Mouse (Mus musculus) retina, adult 2 months (tissue): Measurements from ENCODE around the gene Ube4b.
A peak's percentile ranks its signal among the peaks of the same experiment; 100 is the strongest.

Experiments used
- DNase-seq: peaks from one replicate; pipeline ENCODE4 v3.0.0-alpha.2; 2012; ENCODE audit warnings: low read depth, low spot score

The Ube4b gene

DNA sequence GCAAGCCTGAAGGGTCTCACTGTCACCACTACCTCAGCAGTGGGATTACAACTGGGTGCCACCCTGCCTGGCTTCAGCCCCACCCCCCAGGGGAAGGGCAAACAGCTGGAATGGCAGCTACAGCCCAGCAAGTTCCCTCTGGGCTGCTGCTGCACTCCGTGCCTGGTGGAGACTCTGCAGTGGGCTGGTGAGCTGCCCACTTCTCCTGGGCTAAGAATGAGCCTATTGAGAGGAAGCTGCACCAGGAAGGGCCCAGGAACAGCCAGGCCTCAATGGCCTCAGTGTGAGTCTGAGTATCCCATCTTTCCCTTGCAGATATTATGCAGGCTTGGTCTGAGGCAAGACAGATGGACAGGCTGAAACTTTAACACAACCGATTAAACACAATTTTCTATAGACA is 88.4 kb downstream of the Ube4b start:
- no peak for DNase-seq

DNA sequence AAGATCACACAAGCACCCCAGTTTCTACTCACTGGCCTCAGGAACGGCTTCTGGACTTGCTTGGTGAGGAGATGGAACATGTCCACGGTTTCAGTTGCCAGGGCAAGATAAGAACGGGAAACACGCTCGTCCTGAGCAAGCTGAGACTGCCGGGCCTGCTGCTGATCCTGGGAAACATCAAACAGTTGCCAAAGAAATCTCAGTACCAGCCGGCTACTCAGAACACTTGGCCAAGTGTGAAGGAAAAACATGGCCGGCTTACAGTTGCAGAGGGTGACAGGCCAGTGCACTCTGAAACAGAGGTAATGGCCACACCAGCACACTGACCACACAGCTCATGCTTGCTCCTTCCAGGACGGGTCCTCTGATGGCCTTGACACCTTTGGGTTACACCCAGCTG is 89.2 kb downstream of the Ube4b start:
- DNase-seq: no peak

DNA sequence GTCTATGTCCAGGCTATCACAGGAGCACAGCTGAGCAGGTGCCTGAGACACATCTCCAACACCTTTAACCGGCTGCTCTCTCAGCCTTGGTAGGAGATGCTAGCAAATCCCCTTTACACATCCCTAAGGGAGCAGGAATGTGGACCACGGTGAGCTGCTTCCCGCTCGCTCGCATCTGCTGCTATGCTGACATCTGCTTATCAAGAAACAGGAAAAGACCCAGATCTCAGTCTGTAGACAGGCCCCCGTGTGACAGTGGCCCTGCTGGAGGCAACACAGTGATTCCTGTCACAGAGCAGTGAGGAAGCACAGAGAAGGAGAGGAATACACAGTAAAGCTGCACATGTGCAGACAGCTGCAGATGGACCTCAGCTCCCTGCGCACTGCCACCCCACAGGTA is 90.2 kb downstream of the Ube4b start:
- no peak for DNase-seq

DNA sequence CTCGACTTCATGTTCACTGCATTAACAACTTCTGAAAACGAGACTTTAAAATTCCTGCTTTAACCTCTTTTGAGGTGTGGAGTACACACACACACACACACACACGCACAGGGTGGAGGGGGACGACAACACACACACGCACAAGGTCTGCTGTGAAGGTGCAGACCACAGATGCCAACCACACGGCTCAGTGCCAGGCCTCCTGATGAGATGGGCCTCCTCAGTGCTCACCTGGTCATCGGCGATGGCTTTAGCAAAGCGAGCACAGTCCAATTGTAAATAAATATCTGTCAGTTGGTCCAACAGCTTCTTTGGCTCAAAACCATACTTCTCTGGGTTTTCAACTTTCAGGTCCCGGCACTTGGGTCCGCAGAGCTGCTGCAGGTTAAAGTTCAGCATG is 91.7 kb downstream of the Ube4b start:
- no peak for DNase-seq

DNA sequence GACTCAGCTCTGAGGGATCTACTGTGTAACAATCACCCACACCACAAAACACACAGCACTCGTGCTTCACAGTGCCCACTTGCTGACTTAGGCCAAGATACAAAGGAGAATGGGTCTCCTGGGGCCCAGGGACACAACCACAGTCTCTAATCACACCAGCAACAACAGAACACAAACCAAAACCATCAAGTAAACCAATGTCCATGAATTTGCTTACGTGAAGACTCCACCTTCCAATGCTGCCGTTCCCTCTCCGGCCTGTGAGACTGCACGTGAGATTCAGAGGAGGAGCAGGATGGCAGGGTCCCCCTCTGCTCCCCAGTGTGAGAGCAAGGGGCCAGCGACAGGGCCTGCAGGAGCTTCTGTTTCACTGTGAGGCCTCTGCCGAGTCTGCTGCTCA is 93.8 kb downstream of the Ube4b start:
- DNase-seq: no peak

DNA sequence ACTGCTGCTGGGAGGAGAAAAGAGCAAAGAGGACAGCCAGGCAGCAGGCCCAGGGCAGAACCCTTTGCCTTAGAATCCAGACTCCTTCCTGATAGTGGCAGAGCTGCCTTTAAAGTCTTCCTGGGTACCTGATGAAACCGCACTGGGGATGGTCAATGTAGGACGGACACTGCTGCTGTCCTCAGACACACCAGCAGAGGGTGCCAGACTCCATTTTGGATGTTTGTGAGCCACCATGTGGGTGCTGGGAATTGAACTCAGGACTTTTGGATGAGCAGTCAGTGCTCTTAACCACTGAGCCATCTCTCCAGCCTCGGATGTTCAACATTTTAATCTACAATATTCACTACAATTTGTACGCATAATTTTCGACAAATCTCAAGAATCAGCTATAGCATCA is 96.1 kb downstream of the Ube4b start:
- DNase-seq: no peak

DNA sequence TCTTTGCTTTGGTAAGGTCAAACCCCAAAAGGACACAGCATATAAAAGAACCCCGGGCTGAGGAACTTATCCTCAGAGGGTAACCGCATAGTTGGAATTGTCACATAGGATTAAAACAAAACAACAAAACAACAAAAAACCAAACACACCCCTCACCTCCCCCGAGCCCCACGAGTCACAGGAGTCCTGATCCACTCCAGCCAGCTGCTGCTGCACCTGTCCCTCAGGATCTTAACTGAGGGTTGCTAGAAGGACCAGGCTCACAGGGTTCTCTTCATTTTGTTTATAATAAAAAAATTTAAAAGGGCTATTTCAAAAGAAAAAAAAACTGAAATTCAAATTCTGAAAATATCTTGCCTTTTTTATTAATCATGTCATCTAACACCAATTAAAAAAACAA is 97.8 kb downstream of the Ube4b start:
- no peak for DNase-seq

DNA sequence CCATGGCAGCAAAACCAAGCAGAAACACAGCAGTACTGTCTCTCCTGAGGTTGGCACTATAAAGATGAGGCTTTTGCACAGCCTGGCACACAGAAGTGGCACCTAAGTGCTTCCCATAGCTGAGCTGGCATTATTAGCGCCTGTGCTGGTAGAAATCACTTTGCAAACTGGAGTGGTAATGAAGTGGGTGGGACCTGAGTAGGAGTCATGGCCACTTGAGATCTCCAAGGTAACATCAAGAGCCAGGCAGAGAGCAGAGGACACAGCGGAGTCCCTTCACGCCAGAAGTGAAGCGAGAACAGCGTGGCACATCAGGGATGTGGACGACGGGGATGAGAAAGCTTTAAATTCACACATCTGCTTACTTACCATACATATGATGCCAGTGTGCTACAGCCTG is 99.3 kb downstream of the Ube4b start:
- no peak for DNase-seq

DNA sequence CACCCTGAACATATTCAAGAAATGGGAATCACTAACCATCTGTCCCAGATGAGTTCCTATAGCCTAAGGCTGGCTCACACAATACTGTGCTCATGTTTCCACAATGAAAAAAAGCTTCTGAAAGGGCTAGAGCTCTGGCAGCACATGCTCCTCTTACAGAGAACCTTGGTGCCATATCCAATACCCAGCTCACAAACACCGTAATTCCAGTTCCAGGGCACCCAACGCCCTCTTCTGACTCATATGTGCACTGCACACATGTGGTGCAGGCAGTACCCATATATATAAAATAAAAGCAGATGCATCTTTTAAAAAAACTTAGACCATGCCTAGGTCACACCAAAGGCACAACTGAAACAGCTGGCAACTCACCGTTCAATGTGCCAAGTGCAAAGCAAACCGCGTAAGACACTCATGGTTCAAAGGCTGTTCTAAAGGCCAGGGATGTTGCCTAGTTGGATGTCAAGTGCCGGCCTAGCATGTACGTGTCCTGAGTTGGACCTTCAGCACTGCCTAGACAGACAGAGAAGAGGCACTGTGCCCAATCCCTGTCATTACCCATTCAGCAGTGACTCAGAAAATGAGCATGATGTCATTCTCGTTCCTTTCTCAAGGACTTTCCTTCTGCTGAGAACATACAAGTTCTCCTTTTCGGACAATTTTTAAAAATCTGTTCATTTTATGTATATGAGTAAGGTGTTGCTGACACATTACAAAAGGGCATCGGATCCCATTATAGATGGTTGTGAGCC is 101.0 kb downstream of the Ube4b start:
- DNase-seq: no peak

DNA sequence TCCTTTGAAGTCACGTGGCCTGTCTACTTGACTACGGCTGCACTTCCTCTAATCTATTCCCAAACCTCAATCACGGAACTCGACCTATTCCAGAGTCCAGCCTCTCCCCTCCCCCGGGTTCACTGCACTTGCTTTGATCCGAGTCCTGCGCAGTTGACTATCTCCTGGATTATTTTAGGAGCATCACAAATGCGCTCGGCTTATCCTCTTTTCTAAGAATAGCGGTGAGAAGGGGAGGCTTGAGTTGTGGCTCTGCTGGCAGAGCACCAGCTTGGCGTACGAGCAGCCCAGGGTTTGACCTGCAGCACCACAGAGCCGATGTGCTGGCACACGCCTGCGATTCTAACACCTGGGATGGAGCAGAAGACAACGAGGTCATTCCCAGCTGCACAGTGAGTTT is 102.8 kb downstream of the Ube4b start:
- peak; percentile 89 for DNase-seq

DNA sequence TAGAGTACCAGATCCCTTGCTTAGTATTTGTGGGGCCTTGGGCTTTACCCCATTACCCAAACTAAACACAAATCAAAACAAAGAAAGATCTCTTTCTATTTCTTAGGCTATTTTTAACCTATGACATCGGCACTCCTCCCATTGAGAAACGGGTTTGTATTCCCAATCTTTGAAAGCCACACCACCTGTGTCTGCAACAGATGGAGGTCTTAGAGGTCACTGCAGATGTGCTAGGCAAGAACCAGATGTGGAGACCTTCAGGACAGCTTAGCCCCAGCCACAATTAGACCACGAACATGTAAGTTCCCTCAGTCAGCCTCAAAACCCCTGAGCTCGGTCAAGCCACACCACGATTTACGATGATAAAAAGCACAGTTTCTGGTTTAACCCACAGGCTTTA is 103.8 kb downstream of the Ube4b start:
- DNase-seq: no peak

DNA sequence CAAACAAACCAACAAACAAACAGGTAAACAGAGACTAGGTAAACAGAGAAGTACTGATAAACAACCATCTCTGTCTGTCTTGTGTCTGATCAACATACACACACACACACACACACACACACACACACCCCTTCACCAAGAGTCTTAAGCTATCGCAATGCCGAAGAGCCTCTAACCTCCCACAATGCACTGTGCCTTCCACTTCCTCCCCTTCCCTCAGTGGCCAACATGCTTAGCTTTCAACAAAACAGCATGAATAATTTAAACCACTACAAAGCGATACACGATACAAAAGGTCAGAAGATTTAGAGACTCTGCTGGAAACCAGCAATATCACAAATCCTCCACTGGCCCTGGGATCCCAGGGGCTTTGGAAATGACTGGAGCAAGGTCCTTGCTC is 104.3 kb downstream of the Ube4b start:
- no peak for DNase-seq

DNA sequence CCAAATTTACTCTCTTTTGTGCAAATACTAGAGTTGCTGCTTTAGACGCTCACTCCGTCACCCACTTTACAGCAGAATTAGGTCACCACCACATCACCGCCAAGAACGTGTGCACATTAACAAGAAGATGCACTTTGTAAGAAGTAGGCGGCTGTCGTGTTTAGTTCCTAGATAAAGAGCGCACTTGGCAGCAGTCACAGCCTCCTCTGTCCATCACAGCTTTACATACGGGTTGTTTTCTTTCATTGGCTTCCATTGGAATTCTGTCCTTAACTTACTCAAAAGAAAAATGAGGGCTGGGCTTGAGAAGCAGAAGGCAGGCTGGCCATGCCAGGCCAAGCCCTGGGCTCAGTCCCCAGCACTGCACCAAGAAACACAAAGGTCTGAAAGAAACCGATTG is 107.5 kb downstream of the Ube4b start:
- DNase-seq: no peak

DNA sequence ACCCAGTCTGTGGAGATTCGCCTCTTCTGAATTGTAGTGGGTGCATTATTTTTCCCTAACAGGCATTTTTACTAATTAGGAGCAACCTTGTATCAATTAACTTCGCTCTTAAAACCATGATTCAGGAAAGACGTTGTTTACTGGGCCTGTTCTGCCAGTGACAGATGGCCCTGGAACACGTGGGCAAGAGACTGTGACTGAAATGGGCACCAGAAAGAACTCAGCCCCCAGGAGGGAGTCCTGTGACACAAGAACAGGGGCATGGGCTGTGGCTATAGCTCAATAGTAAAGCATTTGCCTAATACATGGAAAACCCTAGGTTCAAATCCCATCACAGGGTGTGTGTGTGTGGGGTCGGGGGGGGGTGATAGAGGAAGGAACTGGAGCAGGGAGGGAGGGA is 109.2 kb downstream of the Ube4b start:
- no peak for DNase-seq

DNA sequence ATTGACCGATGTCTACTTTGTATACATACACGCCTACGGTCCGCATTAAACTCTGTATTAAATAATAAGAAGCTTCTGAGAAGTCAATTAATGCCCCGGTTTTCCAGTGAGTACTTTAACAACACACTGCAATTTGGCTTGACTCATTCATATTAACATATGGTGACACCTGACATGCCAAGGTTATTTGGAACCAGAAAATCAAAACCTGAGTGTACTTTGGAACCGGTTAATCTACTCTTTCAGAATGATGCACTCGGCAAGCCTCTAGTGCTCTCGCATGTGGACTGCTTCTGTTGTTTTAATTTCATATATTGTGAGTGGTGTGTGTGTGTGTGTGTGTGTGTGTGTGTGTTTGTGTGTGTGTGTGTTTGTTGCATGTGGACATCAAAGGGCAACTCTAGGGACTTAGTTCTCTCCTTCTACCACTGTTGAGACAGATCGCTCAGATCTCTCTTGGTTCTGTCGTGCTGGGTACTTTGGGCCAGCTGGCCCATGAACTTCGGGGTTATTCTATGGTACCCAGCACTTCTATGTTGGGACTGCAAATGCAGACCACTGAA is 112.2 kb downstream of the Ube4b start:
- no peak for DNase-seq

DNA sequence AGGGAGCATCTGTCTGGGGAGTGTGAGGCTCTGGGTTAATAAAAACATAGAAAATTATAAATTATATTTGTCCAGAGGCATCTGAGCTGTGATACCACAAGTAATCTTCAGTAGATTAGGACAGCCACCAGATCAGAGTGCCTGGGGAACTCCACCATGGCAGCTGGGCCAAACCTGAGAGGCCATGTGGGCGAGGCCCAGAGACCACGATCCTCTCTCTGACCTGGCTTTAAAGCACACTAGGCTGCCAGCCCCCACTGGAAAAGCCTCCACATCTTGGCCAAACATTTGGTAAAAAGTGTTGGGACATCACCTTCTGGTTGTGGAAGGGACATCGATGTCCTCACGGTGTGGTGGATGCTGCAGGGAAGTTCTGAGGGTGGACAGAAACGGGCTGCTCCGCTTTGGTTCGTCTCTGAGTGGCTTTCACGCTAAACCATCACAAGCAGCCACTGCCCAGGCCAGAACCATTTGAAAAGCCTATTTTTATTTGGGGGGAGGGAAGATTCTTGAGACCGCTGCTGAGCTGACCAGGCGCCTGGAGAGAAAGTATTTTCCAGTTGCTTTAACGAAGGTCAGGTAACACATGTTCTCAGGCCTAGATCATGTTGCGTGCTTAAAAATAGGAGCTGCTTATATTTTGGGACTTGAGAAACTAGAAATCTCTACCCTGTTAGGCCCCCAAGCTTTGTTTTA is 112.8 kb downstream of the Ube4b start:
- no peak for DNase-seq

DNA sequence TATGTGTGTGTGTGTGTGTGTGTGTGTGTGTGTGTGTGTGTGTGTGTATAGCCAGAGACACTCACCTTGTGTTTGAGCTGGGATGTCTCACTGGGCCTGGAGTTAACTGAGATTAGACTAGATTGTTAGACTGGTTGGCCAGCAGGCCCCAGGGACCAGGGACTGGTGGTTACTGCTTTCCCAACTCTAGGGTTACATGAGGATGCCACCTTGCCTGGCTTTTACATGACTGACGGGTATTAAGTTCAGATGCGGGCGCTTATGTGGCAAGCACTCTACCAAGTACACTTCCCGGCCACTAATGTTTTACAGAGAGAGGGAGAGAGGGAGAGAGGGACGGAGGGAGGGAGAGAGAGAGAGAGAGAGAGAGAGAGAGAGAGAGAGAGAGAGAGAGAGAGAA is 114.6 kb downstream of the Ube4b start:
- DNase-seq: no peak

DNA sequence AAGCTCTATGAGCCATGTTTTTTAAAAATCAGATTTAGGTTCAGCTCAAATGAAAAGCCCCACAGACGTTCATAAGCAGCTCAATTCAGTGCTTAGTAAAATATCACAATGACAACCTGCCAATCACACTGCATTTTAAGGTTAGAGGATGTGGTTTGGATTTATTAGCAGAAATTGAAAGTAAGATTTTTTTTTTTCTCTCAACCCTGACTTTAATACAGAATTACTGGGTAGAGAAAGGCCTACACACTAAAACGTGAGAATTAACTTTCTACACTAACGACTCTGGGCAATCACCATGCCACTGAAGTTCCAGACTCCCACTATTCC is 118.1 kb downstream of the Ube4b start:
- no peak for DNase-seq

DNA sequence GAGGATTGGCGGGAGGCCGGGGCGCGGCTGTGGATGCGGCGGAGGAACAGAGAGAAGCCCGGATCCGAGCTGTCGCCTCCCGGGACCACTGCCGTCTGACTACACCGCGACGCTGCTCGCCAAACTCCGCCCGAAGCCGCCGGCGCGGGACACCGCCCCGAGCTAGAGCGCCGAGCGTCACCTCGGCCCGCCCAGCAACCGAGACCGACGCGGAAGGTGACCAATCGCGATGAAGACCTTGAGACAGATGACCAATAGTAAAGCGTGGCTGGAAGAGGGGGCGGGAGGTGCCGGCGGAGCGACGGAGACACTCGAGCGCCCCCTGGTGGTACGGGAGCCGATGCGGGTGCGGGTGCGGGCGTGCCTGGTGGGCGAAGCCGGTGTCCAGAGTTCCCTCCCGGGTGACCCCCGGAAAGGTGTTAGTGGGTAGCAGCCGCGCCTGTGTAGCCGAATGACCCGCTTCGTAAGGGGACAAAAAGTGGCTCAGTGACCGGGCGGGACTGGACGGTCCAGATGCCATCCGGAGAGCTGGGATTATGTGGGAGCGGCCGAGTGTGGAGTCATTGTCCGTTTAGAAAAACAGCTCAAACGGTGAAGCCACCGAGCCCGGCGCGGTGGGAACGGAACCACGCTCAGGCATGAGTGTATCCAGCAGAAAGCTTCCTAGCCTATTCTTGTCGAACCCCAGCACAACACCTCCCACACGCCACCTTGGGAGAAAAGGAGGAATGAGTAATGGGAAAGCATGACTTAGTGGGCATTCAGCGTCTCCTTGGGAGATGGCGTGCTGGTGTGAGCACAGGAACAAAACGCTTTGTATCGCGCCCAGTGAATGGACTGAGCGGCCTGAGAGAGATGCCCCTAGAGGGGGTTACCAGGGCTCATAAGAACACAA is 118.7 kb downstream of the Ube4b start, which contains the start of gene Kif1b:
Gene Kif1b, minus strand, starts transcription at position 98 of the 895 bp plus-strand sequence.
- DNase-seq: peak; percentile 97

DNA sequence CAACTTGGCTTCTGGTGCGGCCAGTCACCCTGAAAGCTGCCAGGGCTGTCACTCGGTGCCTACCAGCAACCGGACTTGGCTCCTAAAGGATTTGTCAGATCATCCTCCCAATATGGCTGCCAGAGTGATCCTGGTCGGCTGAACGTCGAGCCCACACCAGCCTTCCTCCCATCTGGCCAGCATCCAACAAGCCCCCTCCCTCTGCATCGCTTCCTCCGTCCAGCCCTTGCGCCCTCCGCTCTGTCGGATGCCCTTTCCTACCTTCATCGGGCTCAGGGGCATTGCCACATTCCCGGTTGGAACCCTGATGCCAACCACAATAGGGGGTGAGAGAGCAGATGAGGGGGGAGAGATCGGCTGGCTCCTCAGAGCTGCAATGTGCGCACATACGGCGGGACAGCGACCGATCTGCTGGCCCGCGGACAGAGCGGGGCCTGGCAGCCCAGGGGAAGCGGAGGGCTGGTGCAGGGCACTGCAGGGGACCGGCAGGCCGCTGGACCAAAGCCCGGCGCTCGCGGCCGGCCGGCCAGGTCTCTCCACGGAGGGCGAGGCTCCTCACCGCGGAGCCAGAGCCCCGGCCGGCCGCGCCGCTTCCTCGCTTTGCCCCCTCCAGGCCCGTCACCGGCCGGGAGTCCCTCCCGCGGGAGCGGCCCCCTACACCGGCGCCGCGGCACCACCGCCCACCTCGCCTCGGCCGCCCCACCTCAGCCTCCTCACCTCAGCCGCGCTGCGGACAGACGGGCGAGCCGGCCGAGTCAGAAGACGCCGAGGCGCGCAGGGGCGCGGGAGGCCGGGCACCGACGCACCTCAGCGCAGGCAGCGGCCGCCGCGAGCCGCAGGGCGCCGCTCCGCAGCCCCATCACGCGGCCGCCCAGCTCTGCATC is 119.6 kb downstream of the Ube4b start:
- no peak for DNase-seq
